Mouse (Mus musculus) G1E (cell line): Measurements from ENCODE around the gene Adarb1. TPM values are rescaled to one million over a fixed set of nuclear protein-coding genes. Genes with fewer than 3 reads are reported as not detected.

Source experiments
- ATAC-seq: 2 replicates; pipeline ENCODE4 v1.8.0; 2016; ENCODE audit warnings: mild to moderate bottlenecking; ENCODE audit not compliant: insufficient number of reproducible peaks, poor library complexity, low FRiP score, severe bottlenecking; ENCODE audit errors: extremely low read depth
- DNase-seq: peaks from one replicate; pipeline ENCODE4 v3.0.0; 2012; ENCODE audit warnings: low spot score
- H3K27me3 ChIP-seq: 2 replicates; pipeline ENCODE4 v1.6.1; 2012; ENCODE audit warnings: mild to moderate bottlenecking, low read length, inconsistent platforms; ENCODE audit not compliant: insufficient read depth
- H3K36me3 ChIP-seq: replicated peaks from 2 replicates; pipeline ENCODE3; 2012; ENCODE audit warnings: mild to moderate bottlenecking, inconsistent platforms
- H3K4me1 ChIP-seq: 2 replicates; pipeline ENCODE4 v1.6.1; 2012; ENCODE audit warnings: low read depth, low read length, inconsistent platforms, mixed read lengths; ENCODE audit not compliant: insufficient read depth
- H3K4me3 ChIP-seq: 2 replicates; pipeline ENCODE4 v1.5.1; 2012; ENCODE audit warnings: low read depth, mild to moderate bottlenecking, inconsistent platforms, low read length, moderate library complexity, mixed read lengths
- H3K9me3 ChIP-seq: replicated peaks from 2 replicates; pipeline ENCODE4 v1.6.1; 2012; ENCODE audit warnings: inconsistent platforms
- CTCF ChIP-seq: IDR thresholded peaks from 2 replicates; pipeline ENCODE4 v1.5.1; 2012; ENCODE audit warnings: low read depth, low read length, inconsistent platforms, mixed read lengths
- GATA1 ChIP-seq: IDR thresholded peaks from 2 replicates; pipeline ENCODE4 v1.6.1; 2012; ENCODE audit warnings: borderline replicate concordance, low read length, inconsistent platforms, mixed read lengths
- GATA2 ChIP-seq: IDR thresholded peaks from 2 replicates; pipeline ENCODE4 v1.6.1; 2012; ENCODE audit warnings: low read depth, low read length, inconsistent platforms, borderline replicate concordance
- POLR2AphosphoS5 ChIP-seq: IDR thresholded peaks from 2 replicates; pipeline ENCODE4 v1.6.1; 2012; ENCODE audit warnings: low read depth, low read length, inconsistent platforms; ENCODE audit not compliant: insufficient replicate concordance
- TAL1 ChIP-seq: conservative IDR thresholded peaks from 2 replicates; pipeline ENCODE4 v1.6.1; 2012; ENCODE audit warnings: low read depth, low read length, inconsistent platforms, mixed read lengths
- polyA plus RNA-seq: library from polyadenylated mRNA; stranded (reverse); fragments of >175 nt; gene quantifications from 2 replicates; pipeline ENCODE4 v1.2.3, GENCODE M21; 2012
- total RNA-seq, 2 experiments: library from RNA; stranded (forward) in 1 of 2; stranded (reverse) in 1 of 2; fragments of 200-1000 nt in 1 of 2; fragments of >200 nt in 1 of 2; fragmentation: Nextera tagmentation in 1 of 2; gene quantifications; 2 replicates each; pipeline ENCODE4 v1.2.3; 2014 to 2017

The Adarb1 gene
- total and polyA plus RNA-seq, 3 experiments, result 0.05 TPM; not detected in 2

- no peak overlapping the region for H3K4me3 ChIP-seq
- peaks cover 34% of the 10 kb centered on the region for H3K27me3 ChIP-seq
- TF ChIP-seq TAL1, result no peak
- TF ChIP-seq GATA1, result no peak
- TF ChIP-seq POLR2AphosphoS5, result no peak
- no peak for TF ChIP-seq GATA2
- no peak for TF ChIP-seq CTCF
- no peaks in the 10 kb centered on the region for H3K36me3 ChIP-seq
- DNase-seq, result no peak
- ATAC-seq, result no peak
- no peaks in the 10 kb centered on the region for H3K9me3 ChIP-seq
- peaks cover 8% of the 10 kb centered on the region; the same call in 1 of the 2 replicates for H3K4me1 ChIP-seq
These were observed 113.7 kb downstream of the Adarb1 start for GRCm38 (mm10) chr10:77304362-77304761.

- no peak for TF ChIP-seq GATA1
- no peak for TF ChIP-seq POLR2AphosphoS5
- no peak for TF ChIP-seq GATA2
- TF ChIP-seq TAL1, result no peak
- no peak for TF ChIP-seq CTCF
- Histone ChIP-seq H3K27me3 (peaks cover 40% of the 10 kb centered on the region), H3K9me3 (no peaks in the 10 kb centered on the region), H3K4me3 (no peak overlapping the region), H3K36me3 (no peaks in the 10 kb centered on the region), H3K4me1 (peaks cover 8% of the 10 kb centered on the region; the same call in 1 of the 2 replicates)
- DNase-seq (no peak), ATAC-seq (no peak)
These were observed 117.2 kb downstream of the Adarb1 start for GRCm38 (mm10) chr10:77300934-77301297.

DNA sequence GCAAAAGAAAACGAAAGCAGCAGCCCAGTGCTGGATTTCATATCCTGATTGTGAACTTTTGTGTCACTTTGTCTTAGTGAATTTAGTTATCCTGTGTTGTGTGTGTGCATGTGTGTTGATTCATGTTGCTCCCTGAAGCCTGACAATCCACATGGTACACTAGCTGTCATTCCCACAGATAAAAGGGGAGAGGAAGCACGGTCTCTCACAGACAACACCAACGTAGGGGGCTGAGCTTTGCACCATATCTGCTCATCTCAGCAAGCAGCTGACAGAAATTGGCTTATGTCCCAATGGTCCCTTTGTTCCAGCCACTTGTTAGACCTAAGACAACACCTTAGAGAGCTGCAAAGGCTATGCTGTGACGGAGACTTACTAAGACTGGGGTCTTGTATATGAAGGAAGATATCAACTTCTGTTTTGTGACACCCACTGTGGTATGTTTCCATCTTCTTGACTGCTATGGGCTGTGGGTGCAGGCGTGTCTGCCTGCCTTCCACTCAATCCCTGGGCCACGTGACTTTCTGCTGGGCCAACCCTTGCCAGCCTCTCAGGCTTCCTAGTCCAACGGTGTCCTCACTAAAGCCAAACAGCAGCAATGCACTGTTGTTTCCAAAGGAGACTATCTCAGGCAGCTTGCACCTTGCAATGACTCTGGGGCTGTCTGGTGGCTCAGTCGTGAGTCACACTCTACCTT is 117.7 kb downstream of the Adarb1 start:
- H3K4me1 ChIP-seq, result peaks cover 8% of the 10 kb centered on the region; the same call in 1 of the 2 replicates
- TF ChIP-seq CTCF (no peak), POLR2AphosphoS5 (no peak), GATA1 (no peak), GATA2 (no peak), TAL1 (no peak)

GRCm38 (mm10) chr10:77299194-77299593 is 118.9 kb downstream of the Adarb1 start:
- Histone ChIP-seq H3K4me3 (no peak overlapping the region), H3K9me3 (no peaks in the 10 kb centered on the region), H3K27me3 (peaks cover 45% of the 10 kb centered on the region), H3K36me3 (no peaks in the 10 kb centered on the region), H3K4me1 (peaks cover 8% of the 10 kb centered on the region; the same call in 1 of the 2 replicates)
- no peak for ATAC-seq
- no peak for DNase-seq
- no peak for TF ChIP-seq GATA2

More for the DNA sequence above, 117.7 kb downstream of the Adarb1 start:
- Histone ChIP-seq H3K36me3 (no peaks in the 10 kb centered on the region), H3K4me3 (no peak overlapping the region), H3K27me3 (peaks cover 39% of the 10 kb centered on the region), H3K9me3 (no peaks in the 10 kb centered on the region)
- no peak for ATAC-seq
- no peak for DNase-seq

- Histone ChIP-seq H3K4me1 (peaks cover 8% of the 10 kb centered on the region; the same call in 1 of the 2 replicates), H3K36me3 (no peaks in the 10 kb centered on the region)
- DNase-seq, result no peak
These were observed 119.4 kb downstream of the Adarb1 start for GRCm38 (mm10) chr10:77298621-77299020.

DNA sequence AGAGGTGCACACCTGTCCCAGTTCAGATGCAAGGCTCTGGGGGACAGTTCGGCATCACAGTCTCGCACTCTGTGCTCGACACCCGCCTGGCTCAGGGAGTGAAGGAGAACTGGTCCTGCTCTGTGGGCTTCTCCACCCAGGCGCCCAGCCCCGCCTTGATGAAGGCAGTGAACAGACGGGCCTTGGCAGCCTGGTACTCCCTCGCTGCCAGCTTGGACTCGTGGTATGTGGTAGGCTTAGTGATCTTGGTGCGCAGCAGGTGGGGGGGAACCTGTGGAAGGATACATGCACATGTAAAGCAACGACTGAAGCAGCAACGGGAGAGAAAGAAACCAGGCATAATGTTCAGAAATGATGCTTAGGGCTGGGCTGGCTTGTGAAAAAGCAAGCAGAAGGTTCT is 123.4 kb downstream of the Adarb1 start:
- ATAC-seq, result no peak
- no peak overlapping the region for H3K4me3 ChIP-seq
- TF ChIP-seq GATA2 (no peak), TAL1 (no peak), POLR2AphosphoS5 (no peak), CTCF (no peak), GATA1 (no peak)
- no peaks in the 10 kb centered on the region for H3K4me1 ChIP-seq
- no peak for DNase-seq
- peaks cover 38% of the 10 kb centered on the region for H3K27me3 ChIP-seq
- no peaks in the 10 kb centered on the region for H3K9me3 ChIP-seq
- H3K36me3 ChIP-seq, result no peaks in the 10 kb centered on the region

More at GRCm38 (mm10) chr10:77298621-77299020, 119.4 kb downstream of the Adarb1 start:
- H3K27me3 ChIP-seq, result peaks cover 43% of the 10 kb centered on the region
- no peaks in the 10 kb centered on the region for H3K9me3 ChIP-seq
- no peak for ATAC-seq
- TF ChIP-seq CTCF (no peak), POLR2AphosphoS5 (no peak), GATA1 (no peak), TAL1 (no peak), GATA2 (no peak)
- no peak overlapping the region for H3K4me3 ChIP-seq
